Mouse (Mus musculus): ENCODE data around the gene Spata7. TPM values are rescaled to one million over a fixed set of nuclear protein-coding genes. Genes with fewer than 3 reads are reported as not detected.

Gene Spata7
- total RNA-seq, 2 experiments from 2014 or later = 14.3 to 21.2 TPM

Other genes starting within 250 kb of the Spata7 start
- gene Kcnk10, start 49.8 kb upstream of the Spata7 start, total RNA-seq (2014; fragmentation: Nextera tagmentation) = not detected in 2 replicates
- not detected in 2 replicates for gene Kcnk10, start 49.8 kb upstream of the Spata7 start, total RNA-seq (2017)
- 3.0 and 7.5 TPM in 2 replicates for gene Ptpn21, start 109.2 kb downstream of the Spata7 start, total RNA-seq (2014; fragmentation: Nextera tagmentation)
- 1.6 and 4.7 TPM in 2 replicates for gene Ptpn21, start 109.2 kb downstream of the Spata7 start, total RNA-seq (2017)
- gene Zc3h14, start 118.8 kb downstream of the Spata7 start, total RNA-seq (2014; fragmentation: Nextera tagmentation) = 186 and 193 TPM in 2 replicates
- 106 and 111 TPM in 2 replicates for gene Zc3h14, start 118.8 kb downstream of the Spata7 start, total RNA-seq (2017)